Mouse (Mus musculus): ENCODE measurements at regions not wholly inside any gene's neighbourhood (a gene's known extent, or its start where the extent isn't known, plus 50 kb on each side); places are given as distances from the start of the nearest gene placed in this dataset.

- no peak for DNase-seq
These were observed 270.1 kb downstream of the Mid1ip1 start for GRCm38 (mm10) chrX:10984894-10985293.

- no peak for DNase-seq
These were observed 277.0 kb downstream of the Mid1ip1 start for GRCm38 (mm10) chrX:10991871-10992210.

GRCm38 (mm10) chrX:10992211-10993004 lies 277.6 kb downstream of the Mid1ip1 start:
- peak in 1 of 2 experiments; percentile 2 for DNase-seq

- peak; percentile 26 to 37 for DNase-seq
These were observed 278.2 kb downstream of the Mid1ip1 start for GRCm38 (mm10) chrX:10993005-10993377.

GRCm38 (mm10) chrX:10994910-10995309 lies 280.1 kb downstream of the Mid1ip1 start:
- DNase-seq: no peak

DNA sequence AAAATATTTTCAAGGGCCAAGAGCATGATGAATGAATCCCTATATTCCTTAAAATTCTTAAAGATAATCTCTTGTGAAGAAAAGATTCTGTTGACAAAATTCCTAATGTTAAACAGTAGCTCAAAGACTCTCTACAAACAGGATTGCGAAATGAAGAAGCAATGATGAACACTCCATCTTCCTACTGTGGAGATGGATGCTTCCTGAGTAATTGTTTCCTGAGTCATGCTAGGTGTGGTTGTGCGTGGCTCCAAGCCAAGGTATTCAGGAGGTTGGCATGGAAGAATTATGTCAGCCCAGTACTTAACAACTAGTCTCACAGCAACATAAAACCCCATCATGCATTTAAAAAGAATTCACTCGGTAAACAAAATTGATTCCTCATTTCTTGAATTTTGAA lies 286.4 kb downstream of the Mid1ip1 start:
- peak; percentile 27 to 41 for DNase-seq

DNA sequence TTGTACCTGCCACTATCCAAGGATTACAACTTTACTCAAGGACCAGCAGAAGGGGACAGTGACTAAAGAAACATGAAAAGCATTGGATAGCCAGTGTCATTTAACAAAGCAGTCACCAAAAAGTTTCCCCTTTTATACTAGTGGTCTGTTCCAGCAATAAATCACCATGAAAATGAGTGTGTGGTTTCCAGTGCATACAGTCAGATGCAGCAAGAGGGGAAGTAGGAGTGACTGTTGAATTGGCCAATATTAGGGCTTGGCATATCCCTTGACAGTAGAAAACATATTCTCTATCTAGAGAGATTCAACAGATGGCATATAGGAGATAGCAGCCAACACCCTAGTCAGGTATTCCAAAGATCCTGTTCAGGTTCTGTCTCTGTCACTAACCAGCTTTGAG lies 259.8 kb upstream of the H2al1a start:
- no peak for DNase-seq

DNA sequence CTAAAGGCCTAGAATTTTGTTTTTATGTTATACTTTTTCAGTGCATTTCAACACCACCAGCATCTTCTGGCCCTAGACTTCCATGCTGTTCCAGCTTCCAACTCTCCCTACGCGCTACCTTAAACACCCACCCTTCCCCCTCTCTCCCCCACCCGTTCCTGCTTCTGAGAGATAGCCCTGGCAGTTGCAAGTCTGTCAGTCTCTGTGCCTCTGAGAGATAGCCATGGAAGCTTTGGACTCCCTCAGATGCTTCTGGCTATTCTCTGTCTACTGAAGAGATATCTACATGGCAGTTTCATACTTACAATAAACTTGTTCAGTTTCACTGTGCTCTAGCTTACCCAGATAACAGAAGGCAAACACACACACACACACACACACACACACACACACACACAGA lies 252.3 kb upstream of the H2al1a start:
- DNase-seq: no peak

DNA sequence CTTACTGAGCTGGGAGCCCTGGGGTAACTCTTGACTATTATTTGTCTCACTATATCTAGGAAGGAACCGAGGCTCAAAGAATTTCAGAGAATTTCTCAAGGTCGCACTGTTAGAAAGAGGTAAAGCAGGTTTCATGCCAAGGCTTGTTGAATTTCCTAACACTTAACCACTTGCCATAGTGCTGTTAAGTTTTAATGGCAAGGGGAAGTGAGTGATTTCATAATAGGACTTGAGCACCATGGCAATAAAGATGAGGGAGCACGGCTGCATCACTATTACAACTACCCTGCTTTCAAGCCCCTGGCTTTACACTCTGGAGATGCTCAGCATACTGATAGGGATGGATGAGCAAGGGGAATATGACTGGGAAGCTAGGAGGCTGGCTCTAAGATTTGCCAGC lies 216.9 kb upstream of the H2al1a start:
- DNase-seq: no peak

DNA sequence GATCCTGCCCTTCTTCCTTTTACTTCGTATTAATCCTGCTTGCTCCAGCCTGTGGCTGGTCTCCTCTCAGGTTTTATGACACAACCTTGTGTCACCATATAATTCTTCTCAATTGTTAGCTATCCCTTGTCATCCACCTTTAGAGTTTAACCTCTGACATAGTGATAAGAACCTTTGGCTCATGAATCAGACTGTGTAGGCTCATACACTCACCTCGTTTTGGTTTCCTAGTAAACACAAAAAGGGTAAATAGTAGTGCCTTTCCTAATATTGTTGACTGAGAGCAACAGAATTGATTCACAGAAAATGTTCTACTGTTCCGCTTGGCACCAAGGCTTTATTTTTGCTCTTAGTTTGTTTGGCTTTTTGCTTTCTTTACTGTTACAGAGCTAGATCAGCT lies 216.2 kb upstream of the H2al1a start:
- no peak for DNase-seq

DNA sequence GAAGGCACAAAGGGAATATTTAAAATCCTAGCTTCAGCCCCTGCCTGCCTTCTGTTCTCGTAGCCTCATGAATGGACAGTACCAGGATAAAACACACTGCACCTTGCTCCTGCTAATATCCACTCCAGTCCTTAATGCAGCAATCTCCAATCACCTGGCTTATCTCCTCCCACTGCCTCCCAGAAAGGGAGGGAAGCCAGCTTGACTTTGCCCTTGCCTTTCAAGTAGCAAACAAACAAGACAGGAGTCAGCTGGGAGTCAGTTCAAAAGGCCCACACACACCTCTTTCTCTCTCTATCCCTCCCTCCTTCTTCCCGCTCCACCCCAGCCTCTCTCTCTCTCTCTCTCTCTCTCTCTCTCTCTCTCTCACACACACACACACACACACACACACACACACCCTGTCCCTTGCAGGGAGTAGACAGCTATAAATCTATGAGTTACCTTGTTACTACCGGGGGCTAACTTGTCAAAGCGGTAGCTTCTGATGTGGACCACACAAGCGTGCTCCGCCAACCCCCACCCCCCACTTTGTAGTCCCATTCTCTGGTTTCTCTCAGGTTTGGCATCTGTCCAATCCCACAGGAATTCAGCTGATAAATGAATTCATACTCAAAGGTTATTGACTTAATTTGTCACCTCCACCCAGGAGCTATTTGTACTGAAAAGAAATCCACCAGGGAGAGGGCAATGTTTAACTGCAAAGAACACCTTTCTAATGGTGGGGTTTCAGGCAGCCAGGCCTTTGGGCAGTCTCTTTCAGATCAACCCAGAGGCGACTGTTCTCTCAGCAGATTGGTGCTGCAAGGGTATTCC lies 212.6 kb upstream of the H2al1a start:
- DNase-seq: peak; percentile 46 to 71

DNA sequence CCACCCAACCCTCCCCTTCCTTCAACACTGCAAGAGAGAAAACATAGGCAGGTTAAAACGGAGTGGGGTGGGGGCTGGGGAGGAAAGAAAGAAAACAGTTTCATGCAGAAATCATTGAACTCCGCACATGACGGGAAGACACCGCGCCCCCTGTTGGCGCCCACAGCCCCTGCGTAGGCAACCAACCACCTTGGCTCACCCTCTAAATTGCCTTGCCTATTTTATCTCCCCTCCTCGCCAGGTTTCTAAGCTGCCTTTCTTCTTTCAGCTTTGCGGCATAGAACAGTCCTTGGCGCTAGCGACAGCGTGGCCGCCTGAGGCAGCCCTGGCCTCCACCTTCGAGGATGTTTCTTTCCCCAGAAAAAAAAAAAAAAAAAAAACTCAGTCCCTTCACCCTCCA lies 211.1 kb upstream of the H2al1a start:
- peak; percentile 38 to 44 for DNase-seq

DNA sequence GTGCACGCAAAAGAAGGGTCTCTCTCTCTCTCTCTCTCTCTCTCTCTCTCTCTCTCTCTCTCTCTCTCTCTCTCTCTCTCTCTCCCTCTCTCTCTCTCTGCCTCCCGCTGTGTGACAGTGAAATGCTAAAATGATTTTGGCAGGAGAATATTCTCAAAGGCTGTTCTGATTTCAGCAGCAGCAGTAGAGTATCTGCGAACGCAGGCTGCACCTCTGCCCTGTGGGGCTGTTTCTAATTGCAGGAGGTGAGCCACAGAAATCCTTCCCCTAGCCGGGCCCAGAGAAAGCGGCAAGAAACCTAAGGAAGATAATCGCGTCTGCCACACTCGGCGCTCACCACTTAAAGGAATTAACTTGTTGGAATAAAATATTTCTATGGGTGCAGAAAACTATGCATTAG lies 210.6 kb upstream of the H2al1a start:
- DNase-seq: no peak

DNA sequence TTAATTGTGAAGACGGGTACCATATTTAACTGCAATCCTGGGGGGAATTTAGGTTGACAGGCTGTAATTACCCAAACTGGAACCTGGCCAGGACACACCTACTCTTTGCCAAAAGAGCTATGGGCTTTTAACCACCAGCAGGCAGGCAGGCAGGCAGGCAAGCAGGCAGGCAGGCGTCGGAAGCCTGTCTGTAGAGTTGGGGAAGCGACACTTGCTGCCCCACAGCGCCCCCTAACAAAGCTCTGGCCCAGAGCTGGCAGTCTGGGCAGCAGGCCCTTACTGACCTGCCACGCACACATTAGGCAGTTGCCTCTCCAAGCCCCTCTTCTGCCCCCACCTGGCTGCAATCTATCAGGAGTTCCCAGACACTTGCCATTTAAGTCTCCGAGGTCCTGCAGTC lies 208.6 kb upstream of the H2al1a start:
- peak; percentile 62 to 65 for DNase-seq

GRCm38 (mm10) chrX:11097581-11098254 lies 201.3 kb upstream of the H2al1a start:
- DNase-seq: no peak

DNA sequence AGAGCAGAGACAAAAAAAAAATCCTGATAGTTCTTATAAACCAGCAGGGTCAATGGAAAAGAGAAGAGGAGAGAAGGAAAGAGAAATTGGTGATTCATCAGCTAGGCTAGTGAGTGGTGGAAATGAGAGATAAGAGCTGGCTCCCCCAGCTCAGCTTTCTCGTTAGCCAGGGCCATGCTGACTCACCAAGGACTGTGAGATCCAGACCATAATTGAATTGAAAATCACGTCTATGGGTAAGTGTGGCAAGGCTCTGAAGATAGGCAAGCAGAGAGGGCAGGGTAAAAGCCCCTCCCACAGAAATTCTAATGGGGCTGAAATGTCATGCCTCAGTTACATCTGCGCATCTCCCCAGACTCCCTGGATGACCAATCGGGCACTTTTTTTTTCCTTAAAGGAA lies 200.7 kb upstream of the H2al1a start:
- DNase-seq: no peak

DNA sequence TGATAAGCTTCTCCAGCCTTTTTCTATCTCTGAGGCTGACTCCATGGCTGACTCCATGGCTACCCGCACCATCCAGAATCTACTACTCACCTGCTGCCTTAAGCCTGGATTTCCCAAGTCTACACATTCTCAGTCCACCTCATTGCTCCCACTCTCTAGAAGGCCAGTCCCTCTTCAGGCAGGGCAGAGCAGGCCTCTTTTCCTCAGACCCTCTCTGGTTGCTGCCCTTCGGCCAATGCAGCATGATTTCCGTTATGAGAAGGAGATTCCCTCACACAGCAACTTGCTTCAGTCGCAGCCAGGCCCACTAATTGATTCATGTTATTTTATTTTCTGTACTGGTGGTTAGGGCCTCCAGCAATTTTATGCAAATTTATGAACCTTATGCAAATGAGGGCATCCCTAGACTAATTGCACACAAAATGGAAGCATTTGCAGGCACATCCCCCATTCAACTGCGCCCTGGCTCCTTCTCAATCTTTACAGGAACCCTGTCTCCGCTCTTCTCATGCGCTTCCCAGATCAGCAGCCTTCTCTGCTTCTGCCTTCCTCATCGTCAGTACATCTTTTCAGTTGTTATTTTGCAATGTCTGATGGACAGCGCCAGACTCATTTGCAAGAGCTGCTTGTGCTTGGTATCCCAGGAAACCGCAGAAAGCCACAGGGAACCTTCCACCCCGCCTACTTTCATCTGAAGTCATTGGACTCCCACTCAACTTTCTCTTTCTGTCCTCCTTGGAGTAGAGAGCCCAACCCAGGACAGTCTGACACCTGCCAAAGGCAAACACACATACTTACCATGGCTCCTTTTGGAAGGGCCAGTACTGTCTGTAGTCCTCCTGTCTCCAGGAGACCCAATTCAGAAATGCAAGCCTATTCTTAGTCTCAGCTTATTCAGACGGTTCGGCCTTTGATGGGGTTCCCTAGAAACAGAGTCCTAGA lies 199.6 kb upstream of the H2al1a start:
- DNase-seq: no peak

DNA sequence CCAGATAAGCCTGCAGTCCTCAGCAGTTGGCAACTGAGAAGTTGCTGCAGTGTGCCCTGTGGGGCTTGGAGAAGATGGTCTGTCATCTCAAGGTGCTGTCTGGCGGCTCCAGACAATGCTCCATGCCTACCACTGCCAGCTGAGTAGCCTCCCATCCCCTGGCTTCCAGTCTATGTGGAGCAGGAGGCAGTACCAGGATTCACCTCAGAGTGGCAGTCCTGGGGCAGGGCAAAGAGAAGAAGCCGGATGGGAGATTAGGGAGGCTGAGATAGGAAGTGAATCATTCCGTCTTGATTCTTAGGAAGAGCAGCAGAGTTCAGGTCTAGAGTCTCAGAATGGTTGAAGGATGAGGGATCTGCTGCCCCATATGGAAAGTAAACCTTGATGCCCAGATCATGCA lies 198.1 kb upstream of the H2al1a start:
- DNase-seq: peak in 1 of 2 experiments; percentile 5

DNA sequence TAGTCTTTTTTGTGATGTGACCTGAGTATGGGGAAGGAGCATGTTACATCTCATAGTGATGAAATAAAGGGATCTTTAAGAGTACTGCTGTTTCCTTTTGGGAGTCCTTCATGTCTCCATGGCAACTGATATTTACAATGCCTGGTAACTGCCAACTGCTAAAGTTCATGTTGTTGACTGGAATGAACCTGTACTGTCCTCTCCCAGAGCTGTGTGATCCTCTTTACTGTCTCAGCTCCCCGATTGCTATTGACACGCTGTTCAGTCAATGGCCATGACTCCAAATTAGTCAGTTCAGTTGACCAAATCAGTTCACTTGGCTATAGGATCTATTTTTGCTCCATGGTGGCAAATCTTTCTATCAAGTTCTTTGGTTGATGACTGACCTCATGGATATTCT lies 167.8 kb upstream of the H2al1a start:
- no peak for DNase-seq

GRCm38 (mm10) chrX:11139971-11140421 lies 159.1 kb upstream of the H2al1a start:
- DNase-seq: peak; percentile 72 to 81

DNA sequence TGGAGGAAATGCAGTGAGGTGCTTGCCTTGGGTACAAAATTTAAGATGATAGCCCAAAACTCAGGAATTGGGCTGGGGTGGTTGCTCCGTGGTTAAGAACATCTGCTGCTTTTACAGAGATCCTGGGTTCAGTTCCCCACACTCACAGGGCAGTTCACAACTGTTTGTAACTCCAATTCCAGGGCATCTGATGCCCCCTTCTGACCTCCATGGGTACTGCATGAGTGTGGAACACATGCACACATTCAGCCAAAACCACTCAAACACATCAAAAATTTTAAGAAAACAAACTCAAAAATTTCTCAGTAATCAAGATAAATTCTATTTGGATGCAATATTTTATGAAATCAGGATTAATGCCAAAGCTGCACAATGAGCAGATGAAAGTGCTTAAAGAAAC lies 157.8 kb upstream of the H2al1a start:
- DNase-seq: peak in 1 of 2 experiments; percentile 11

GRCm38 (mm10) chrX:11158416-11158815 lies 140.6 kb upstream of the H2al1a start:
- DNase-seq: no peak
